Mouse (Mus musculus) bone marrow, adult 2 months (tissue): ENCODE measurements around the gene Kcnq5. TPM values are rescaled to one million over a fixed set of nuclear protein-coding genes. Genes with fewer than 3 reads are reported as not detected.
"Not testable (repeated sequence)": the region's sequence is repeated elsewhere in the genome, so short reads cannot be mapped to it uniquely, and the experiment has no call there.

Experiments
- H3K27ac ChIP-seq: fragments of 200-500 bp; 2 replicates; pipeline ENCODE4 v1.5.1; 2012; ENCODE audit warnings: low read depth, mild to moderate bottlenecking, control low read depth, inconsistent platforms, low read length; ENCODE audit not compliant: control insufficient read depth, poor library complexity, insufficient read depth
- H3K4me1 ChIP-seq: fragments of 200-500 bp; 2 replicates; pipeline ENCODE4 v1.6.1; 2011; ENCODE audit warnings: low read length; ENCODE audit not compliant: control insufficient read depth, insufficient read depth
- H3K4me3 ChIP-seq: fragments of 200-500 bp; replicated peaks from 2 replicates; pipeline ENCODE3; 2011; ENCODE audit warnings: mild to moderate bottlenecking, low read depth, low read length, control low read depth; ENCODE audit not compliant: control insufficient read depth
- CTCF ChIP-seq: fragments of 200-500 bp; IDR thresholded peaks from 2 replicates; pipeline ENCODE4 v1.5.1; 2011; ENCODE audit warnings: low read length, control low read depth; ENCODE audit not compliant: control insufficient read depth, insufficient read depth
- POLR2A ChIP-seq: fragments of 200-500 bp; IDR thresholded peaks from 2 replicates; pipeline ENCODE4 v1.6.1; 2011; ENCODE audit warnings: low read depth, mild to moderate bottlenecking, control low read depth, low read length, borderline replicate concordance; ENCODE audit not compliant: control insufficient read depth
- WGBS: fragments of 180-500 bp; shearing (Covaris S2); methylation state at CpG from one replicate; pipeline ENCODE4 v1.1.7; 2018; 5-methylcytosine and 5-hydroxymethylcytosine counted together
- polyA plus RNA-seq: library from polyadenylated mRNA; stranded (reverse); fragments of >200 nt; gene quantifications from 2 replicates; pipeline ENCODE4 v1.2.4, GENCODE M21; 2011; ENCODE audit warnings: low replicate concordance; ENCODE audit not compliant: missing spikeins, insufficient read depth, insufficient read length

The Kcnq5 gene
- polyA plus RNA-seq, 1 experiment, result 5.0 TPM

DNA sequence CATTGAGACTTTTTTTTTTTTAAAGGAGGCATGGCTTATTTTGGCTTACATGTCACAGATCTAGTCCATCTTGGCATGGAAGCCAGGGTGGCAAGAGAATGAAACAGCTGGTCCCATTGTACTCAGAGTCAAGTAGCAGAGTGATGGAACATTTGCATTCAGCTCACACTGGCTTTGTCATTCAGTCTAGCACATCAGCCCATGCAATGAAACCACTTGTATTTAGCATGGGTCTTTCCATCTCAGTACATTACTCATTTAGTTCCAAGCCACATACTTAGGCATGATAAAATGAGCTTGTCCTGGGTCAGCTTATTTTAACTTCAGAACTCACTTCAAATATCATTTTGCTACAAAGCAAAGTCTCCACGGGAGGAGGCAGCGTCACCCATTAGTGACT lies 156.7 kb downstream of the Kcnq5 start:
- no peak overlapping the region for H3K27ac ChIP-seq
- TF ChIP-seq POLR2A (no peak), CTCF (no peak)
- H3K4me3 ChIP-seq, result no peak overlapping the region
- no peaks in the 10 kb centered on the region for H3K4me1 ChIP-seq
- 76% methylated on average over 2 of the region's 2 CpGs for WGBS

DNA sequence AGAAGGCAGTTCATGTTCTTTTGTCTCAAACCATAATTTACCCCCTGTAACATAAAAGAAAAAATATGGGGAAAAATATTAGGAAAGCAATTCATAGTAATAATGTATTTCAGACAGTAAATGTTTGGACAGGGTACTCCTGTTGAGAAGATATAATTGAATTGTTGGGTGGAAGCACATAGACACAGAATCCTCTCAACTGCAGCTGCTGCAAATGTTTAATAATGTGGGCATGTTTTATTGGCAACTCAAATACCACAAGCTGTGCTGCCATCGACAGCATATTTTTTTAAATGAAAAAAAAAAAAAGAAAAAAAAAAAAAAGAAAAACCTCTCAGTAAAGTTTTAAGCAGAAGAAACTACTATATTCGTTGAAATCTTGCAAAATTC lies 157.3 kb downstream of the Kcnq5 start:
- no peak for TF ChIP-seq POLR2A
- TF ChIP-seq CTCF, result no peak
- H3K4me1 ChIP-seq, result no peaks in the 10 kb centered on the region
- WGBS, result 57% methylated on average over 2 of the region's 2 CpGs
- no peak overlapping the region for H3K27ac ChIP-seq
- no peak overlapping the region for H3K4me3 ChIP-seq

DNA sequence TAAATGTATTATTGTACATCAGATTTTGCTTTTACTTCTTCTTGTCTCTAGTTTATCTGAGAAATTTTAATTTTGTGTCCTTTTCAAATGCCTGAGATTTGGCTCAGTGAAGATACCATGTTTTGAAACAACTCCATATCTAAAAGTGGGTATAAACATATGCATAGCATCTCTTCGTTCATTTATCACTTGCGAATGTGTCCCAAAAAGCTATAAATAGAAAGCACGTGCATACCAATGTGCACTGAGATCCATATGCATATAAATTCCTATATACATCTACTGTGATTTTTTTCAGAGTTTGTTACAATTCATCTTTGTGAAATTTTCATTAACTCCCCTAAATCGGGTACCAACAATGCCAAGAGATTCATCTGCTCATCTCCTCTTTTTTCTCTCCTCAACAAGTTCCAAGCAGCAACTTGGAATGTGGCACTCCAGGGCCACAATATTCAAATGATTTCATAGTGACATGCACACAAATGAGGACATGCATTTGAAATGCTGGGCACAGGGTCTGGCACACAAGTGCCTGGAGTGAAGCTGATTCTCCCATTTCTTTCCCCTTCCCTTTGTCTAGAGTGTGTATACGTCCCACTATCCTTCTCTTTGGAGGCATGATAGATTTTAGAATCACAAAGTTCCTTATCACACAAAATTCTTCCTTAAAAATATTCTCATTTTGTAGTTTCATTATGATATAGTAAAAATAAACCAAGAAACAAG lies 157.8 kb downstream of the Kcnq5 start:
- no peak for TF ChIP-seq POLR2A
- TF ChIP-seq CTCF, result no peak
- H3K27ac ChIP-seq, result no peak overlapping the region
- WGBS, result 84% methylated on average over 5 of the region's 5 CpGs
- H3K4me3 ChIP-seq, result no peak overlapping the region
- H3K4me1 ChIP-seq, result no peaks in the 10 kb centered on the region

DNA sequence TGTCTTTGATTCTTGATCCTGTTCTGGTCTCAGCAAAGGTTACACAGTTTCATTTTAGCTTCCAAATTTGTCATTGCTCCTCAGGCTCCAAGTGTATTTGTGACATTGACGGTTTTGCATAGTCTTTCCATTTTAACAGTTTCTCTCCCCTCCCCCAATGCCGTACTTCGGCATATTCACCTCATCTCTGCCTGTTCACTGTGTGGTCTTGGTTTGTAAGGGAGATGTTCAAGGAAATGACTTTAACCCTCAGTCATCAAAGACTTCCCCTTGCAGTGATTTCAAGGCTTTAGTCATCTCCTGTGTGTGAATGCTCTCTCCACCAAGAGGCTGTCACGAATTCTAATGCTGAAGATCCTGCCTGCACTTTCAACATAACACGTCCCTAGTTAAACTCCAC lies 181.0 kb downstream of the Kcnq5 start:
- Histone ChIP-seq H3K27ac (no peak overlapping the region), H3K4me3 (no peak overlapping the region), H3K4me1 (no peaks in the 10 kb centered on the region)
- TF ChIP-seq POLR2A (no peak), CTCF (no peak)
- WGBS, result 58% methylated on average over 5 of the region's 5 CpGs

DNA sequence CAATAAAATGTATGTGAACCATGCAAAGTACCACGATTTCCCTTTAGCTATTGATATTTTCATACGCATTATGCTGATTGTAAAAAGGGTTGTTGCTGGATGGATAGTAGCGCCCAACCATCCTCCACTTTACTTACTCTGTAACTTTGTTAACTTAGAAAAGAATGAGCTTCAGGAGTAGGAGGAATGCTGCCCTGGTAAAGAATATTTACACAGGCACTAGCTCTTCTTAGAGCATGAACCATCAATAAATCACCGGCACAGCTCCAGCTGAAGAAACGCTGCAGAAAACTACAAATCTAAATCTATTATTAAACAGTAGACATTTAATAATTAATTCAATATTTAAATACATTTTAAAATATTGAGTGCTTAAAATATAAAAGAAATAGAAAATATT lies 184.2 kb downstream of the Kcnq5 start:
- Histone ChIP-seq H3K27ac (no peak overlapping the region), H3K4me1 (no peaks in the 10 kb centered on the region), H3K4me3 (no peak overlapping the region)
- 90% methylated on average over 5 of the region's 5 CpGs for WGBS
- no peak for TF ChIP-seq CTCF
- TF ChIP-seq POLR2A, result no peak

DNA sequence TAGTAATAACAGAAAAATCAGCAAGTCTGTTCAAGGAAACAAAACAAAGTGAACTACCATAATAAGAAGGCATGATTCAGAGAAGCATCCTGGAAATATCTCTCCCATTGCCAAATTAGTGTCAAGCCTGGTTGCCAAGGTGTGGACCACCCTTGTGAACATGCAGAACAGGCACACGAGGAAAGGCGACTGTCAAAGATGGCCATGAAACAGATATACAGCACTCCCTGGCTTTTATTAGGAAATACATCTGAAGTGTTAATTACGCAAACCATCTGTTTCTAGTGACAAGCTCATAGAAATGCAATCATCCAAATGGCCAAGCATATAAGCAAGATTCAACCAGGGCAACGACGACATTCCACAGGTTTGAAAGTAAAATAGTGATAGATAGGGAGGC lies 187.8 kb downstream of the Kcnq5 start:
- TF ChIP-seq CTCF (no peak), POLR2A (no peak)
- Histone ChIP-seq H3K4me1 (no peaks in the 10 kb centered on the region), H3K27ac (no peak overlapping the region), H3K4me3 (no peak overlapping the region)
- 73% methylated on average over 5 of the region's 5 CpGs for WGBS

DNA sequence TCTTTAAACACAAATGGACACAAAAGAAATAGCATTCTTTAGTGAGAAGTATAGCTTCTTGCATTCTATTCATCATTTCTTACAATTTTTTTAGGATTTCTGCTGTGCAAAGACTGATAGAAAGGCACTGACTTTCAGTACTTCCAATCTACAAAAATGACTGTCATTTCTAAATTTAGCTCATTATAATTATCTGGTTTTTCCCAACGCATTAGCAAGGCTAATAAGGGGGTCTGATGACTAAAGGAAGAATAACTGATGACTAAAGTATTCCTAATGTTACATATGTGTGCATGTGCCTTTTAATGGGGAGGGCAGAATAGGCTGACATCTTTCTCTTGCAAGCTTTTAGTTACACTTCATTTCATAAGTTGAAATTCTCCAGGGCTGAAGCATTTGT lies 191.2 kb downstream of the Kcnq5 start:
- Histone ChIP-seq H3K4me1 (no peaks in the 10 kb centered on the region), H3K27ac (no peak overlapping the region), H3K4me3 (no peak overlapping the region)
- WGBS, result 69% methylated on average over 1 of the region's 1 CpGs
- TF ChIP-seq CTCF, result no peak
- no peak for TF ChIP-seq POLR2A

DNA sequence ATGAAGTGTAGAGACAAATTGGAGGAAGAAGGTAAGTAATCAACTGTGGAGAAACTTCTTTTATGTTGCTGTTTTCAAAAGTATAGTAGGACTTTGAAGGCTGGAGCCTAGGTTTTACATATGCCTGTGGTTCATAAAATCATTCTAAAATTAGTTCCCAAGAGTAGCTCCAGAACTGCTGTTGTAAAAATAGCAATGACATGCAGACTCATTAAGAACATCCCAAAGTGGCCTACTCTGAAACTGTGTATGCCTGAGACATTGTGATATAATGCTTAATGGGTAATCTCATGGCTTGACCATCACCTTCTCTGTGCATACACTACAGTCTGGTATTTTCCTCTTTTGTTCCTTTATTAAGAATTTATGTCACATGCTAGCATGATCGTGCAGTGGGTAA lies 212.4 kb downstream of the Kcnq5 start:
- 89% methylated on average over 1 of the region's 1 CpGs for WGBS
- Histone ChIP-seq H3K4me3 (no peak overlapping the region), H3K4me1 (no peaks in the 10 kb centered on the region), H3K27ac (no peak overlapping the region)
- TF ChIP-seq CTCF, result no peak
- TF ChIP-seq POLR2A, result no peak

DNA sequence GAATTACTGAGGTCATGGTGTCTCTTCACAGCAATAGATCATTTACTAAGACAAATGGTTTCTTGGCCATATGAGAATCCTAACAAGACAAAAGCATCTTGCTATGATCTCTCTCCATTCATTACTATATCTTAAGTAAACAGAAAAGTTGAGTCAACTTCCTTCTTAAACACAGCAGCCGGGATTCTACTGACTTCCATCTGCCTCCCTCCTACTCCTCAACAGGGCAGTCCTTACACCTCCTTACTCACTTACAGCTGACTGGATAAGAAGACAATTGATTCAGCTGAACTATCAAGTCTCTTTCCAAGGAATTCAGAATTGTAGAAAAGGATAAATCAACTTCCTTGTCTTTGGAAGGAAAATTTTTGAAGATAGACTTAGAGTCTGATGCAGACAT lies 232.6 kb downstream of the Kcnq5 start:
- Histone ChIP-seq H3K27ac (no peak overlapping the region), H3K4me3 (no peak overlapping the region), H3K4me1 (no peaks in the 10 kb centered on the region)
- no peak for TF ChIP-seq CTCF
- TF ChIP-seq POLR2A, result no peak
- WGBS, result 70% methylated on average over 1 of the region's 1 CpGs

DNA sequence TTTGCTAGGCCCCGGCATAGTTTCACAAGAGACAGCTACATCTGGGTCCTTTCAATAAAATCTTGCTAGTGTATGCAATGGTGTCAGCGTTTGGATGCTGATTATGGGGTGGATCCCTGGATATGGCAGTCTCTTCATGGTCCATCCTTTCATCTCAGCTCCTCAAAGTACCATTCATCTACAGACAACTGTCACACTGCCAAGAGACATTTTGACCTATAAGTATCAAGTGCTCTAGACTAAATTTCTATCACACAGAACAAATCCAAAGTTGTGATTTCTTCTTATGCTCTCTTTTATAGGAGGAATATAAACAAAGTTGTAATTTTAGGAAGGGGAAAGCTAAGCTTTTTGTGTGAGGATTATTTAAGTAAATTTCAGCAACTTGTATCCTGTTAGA lies 238.5 kb downstream of the Kcnq5 start:
- not testable (repeated sequence) for H3K4me3 ChIP-seq, H3K27ac ChIP-seq, H3K4me1 ChIP-seq
- WGBS, result 66% methylated on average over 2 of the region's 2 CpGs
